Mouse (Mus musculus) embryonic facial prominence, embryonic 15.5 days (tissue): ENCODE results near the gene Pbx2. TPM values are rescaled to one million over a fixed set of nuclear protein-coding genes. Genes with fewer than 3 reads are reported as not detected.

Experiments
- ATAC-seq: fragments of 200-750 bp; cut with Nextera tagmentation; 2 replicates; pipeline ENCODE4 v1.8.0; 2017; ENCODE audit warnings: low read depth, moderate TSS enrichment; ENCODE audit not compliant: insufficient number of reproducible peaks, low FRiP score, low TSS enrichment
- H3K27ac ChIP-seq: fragments of 300-500 bp; sonication (generic); replicated peaks from 2 replicates; pipeline ENCODE4 v1.5.1; 2015; ENCODE audit warnings: mild to moderate bottlenecking, inconsistent platforms
- H3K27me3 ChIP-seq: fragments of 300-500 bp; sonication (generic); 2 replicates; pipeline ENCODE4 v1.6.1; 2015; ENCODE audit warnings: inconsistent platforms
- H3K36me3 ChIP-seq: fragments of 300-500 bp; sonication (generic); 2 replicates; pipeline ENCODE4 v1.6.1; 2015; ENCODE audit warnings: mild to moderate bottlenecking, inconsistent platforms
- H3K4me1 ChIP-seq: fragments of 300-500 bp; sonication (generic); 2 replicates; pipeline ENCODE4 v1.6.1; 2015; ENCODE audit warnings: inconsistent platforms
- H3K4me2 ChIP-seq: fragments of 300-500 bp; sonication (generic); replicated peaks from 2 replicates; pipeline ENCODE4 v1.6.1; 2015; ENCODE audit warnings: mild to moderate bottlenecking, inconsistent platforms
- H3K4me3 ChIP-seq: fragments of 300-500 bp; sonication (generic); replicated peaks from 2 replicates; pipeline ENCODE4 v1.5.1; 2015; ENCODE audit warnings: mild to moderate bottlenecking, inconsistent platforms
- H3K9ac ChIP-seq: fragments of 300-500 bp; sonication (generic); 2 replicates; pipeline ENCODE4 v1.6.1; 2015; ENCODE audit warnings: inconsistent platforms
- H3K9me3 ChIP-seq: fragments of 300-500 bp; sonication (generic); replicated peaks from 2 replicates; pipeline ENCODE4 v1.6.1; 2016; ENCODE audit warnings: inconsistent platforms
- WGBS: fragments of 180-500 bp; shearing (Covaris S2); methylation state at CpG from one replicate; pipeline ENCODE4 v1.1.7; 2015; 5-methylcytosine and 5-hydroxymethylcytosine counted together
- polyA plus RNA-seq: library from polyadenylated mRNA; unstranded; fragments of >200 nt; fragmentation: Nextera tagmentation; extraction: Ambion mirVana; gene quantifications from 2 replicates; pipeline ENCODE4 v1.2.1, GENCODE M21; 2015

The Pbx2 gene
- polyA plus RNA-seq, 1 experiment from 2014 or later: 11.0 TPM

DNA sequence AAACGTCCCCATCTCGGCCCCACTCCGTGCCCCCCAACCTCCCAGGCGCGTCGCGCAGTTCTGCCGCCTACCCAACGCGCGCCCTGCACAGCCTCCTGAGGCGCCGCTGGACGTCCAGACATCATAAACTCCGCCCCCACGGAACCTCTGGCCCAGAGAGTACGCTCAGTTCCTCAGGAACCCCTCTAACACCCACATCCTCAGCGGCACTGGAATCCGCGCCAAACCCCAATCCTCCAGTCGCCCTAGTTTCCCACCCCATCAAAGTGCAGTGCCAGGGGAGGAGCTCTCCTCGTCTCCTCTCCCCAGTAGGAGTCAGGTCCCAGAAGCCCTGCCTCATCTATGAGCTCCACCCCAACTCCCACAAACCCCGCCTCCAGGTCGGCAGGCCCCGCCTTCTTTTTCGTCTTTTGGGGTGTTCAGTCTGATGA lies 41.2 kb downstream of the Pbx2 start:
- H3K27me3 ChIP-seq: peaks cover 22% of the 10 kb centered on the region
- ATAC-seq: peak; percentile 74
- 2% methylated on average over 26 of the region's 26 CpGs for WGBS
- peaks cover 53% of the 10 kb centered on the region for H3K4me1 ChIP-seq
- peak overlapping the region; percentile 41 for H3K4me3 ChIP-seq
- H3K27ac ChIP-seq: peak overlapping the region; percentile 58
- H3K4me2 ChIP-seq: peak overlapping the region; percentile 86
- no peaks in the 10 kb centered on the region for H3K9me3 ChIP-seq
- H3K36me3 ChIP-seq: no peaks in the 10 kb centered on the region
- 0 out of 2 replicates have a peak overlapping the region, but pooled peaks have one; percentile 12 for H3K9ac ChIP-seq

DNA sequence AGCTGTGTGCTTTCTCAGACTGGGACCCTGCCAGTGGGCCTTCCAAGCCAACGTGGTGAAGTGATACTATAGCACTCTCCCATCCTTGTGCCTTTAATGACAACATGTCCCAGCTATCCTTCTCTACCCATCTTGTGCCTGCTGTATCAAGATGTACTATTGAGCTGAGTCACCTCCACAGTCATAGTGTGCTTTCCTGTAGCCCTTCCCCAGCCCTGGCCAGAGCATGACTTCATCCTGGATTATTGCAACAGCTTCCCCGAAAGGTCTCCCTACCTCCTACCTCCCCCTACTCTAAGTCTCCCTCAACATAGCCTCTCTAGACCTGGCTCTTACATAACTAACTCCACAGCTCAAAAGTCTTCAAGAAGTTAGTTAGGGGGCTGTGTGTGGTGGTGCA lies 44.6 kb downstream of the Pbx2 start:
- Histone ChIP-seq H3K4me2 (no peak overlapping the region), H3K36me3 (no peaks in the 10 kb centered on the region), H3K9me3 (no peaks in the 10 kb centered on the region), H3K27me3 (peaks cover 11% of the 10 kb centered on the region), H3K9ac (no peak overlapping the region), H3K4me1 (peaks cover 26% of the 10 kb centered on the region), H3K4me3 (no peak overlapping the region), H3K27ac (no peak overlapping the region)
- ATAC-seq: no peak
- 70% methylated on average over 2 of the region's 2 CpGs for WGBS

DNA sequence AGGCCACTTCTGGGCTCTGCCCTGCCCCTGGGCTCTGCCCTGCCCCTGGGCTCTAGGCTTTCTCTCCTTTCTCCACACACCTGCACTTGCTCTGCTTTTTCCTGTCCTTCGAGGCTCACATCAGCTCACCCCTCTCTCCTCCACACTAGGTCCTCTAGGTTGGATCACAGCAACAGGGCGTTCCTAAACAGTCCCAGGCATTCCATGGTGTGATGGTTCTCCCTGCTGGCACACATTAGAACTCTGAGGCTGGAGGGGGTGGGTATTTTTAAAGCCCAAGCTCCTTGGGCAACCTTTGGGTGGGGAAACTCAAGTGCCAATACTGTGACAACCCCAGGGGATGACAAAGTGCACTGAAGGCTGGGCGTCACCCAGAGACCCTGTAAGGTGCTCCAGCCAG lies 46.4 kb downstream of the Pbx2 start:
- Histone ChIP-seq H3K9me3 (no peaks in the 10 kb centered on the region), H3K27me3 (no peaks in the 10 kb centered on the region), H3K9ac (no peak overlapping the region), H3K36me3 (no peaks in the 10 kb centered on the region), H3K4me3 (no peak overlapping the region), H3K4me2 (no peak overlapping the region), H3K27ac (no peak overlapping the region), H3K4me1 (peaks cover 21% of the 10 kb centered on the region)
- no peak for ATAC-seq
- WGBS: 55% methylated on average over 3 of the region's 3 CpGs

- Histone ChIP-seq H3K9ac (no peak overlapping the region), H3K4me3 (no peak overlapping the region), H3K4me2 (no peak overlapping the region), H3K27me3 (no peaks in the 10 kb centered on the region), H3K36me3 (no peaks in the 10 kb centered on the region), H3K9me3 (no peaks in the 10 kb centered on the region), H3K27ac (no peak overlapping the region), H3K4me1 (peaks cover 20% of the 10 kb centered on the region)
- ATAC-seq: no peak
- 83% methylated on average over 7 of the region's 7 CpGs for WGBS
Measured at GRCm38 (mm10) chr17:34639461-34640255, 48.6 kb downstream of the Pbx2 start.

- Histone ChIP-seq H3K4me3 (no peak overlapping the region; the same call in 1 of the 2 replicates), H3K27ac (peak overlapping the region; percentile 83), H3K27me3 (no peaks in the 10 kb centered on the region), H3K4me2 (peak overlapping the region; percentile 9; the same call in 1 of the 2 replicates), H3K9me3 (no peaks in the 10 kb centered on the region), H3K4me1 (peaks cover 30% of the 10 kb centered on the region), H3K36me3 (0 out of 2 replicates have a peak, but pooled peaks cover 1% of the 10 kb centered on the region), H3K9ac (no peak overlapping the region)
- peak; percentile 57 for ATAC-seq
- WGBS: 16% methylated on average over 11 of the region's 11 CpGs
Measured at GRCm38 (mm10) chr17:34640778-34641601, 49.9 kb downstream of the Pbx2 start.

DNA sequence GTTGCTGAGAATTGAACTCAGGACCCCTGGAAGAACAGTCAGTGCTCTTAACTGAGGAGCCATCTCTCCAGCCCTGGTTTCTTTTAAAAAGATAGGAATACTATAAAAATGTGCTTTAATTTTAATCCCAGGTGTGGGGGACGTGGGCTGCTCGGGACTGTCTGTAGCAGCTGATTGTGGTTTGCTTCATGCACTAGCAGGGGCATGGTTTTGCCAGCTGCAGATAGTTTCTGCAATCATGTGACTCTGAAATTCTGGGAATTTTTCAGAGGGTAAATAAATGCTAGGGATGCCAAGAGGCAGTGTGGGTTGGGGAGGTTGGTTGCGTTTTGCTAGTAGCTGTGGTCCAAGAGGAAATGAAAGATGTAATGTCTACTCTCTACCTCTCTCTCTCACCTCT lies 50.9 kb downstream of the Pbx2 start:
- no peaks in the 10 kb centered on the region for H3K27me3 ChIP-seq
- H3K4me3 ChIP-seq: no peak overlapping the region
- H3K9ac ChIP-seq: no peak overlapping the region
- H3K27ac ChIP-seq: 0 out of 2 replicates have a peak overlapping the region, but pooled peaks have one; percentile 1
- H3K36me3 ChIP-seq: 0 out of 2 replicates have a peak, but pooled peaks cover 3% of the 10 kb centered on the region
- ATAC-seq: no peak
- H3K9me3 ChIP-seq: no peaks in the 10 kb centered on the region
- peaks cover 38% of the 10 kb centered on the region for H3K4me1 ChIP-seq
- no peak overlapping the region for H3K4me2 ChIP-seq
- 38% methylated on average over 3 of the region's 3 CpGs for WGBS

- 89% methylated on average over 4 of the region's 4 CpGs for WGBS
- no peak for ATAC-seq
- no peaks in the 10 kb centered on the region for H3K27me3 ChIP-seq
Measured at GRCm38 (mm10) chr17:34643379-34643778, 52.3 kb downstream of the Pbx2 start.

GRCm38 (mm10) chr17:34643944-34644343 lies 52.9 kb downstream of the Pbx2 start:
- no peaks in the 10 kb centered on the region for H3K9me3 ChIP-seq
- peaks cover 49% of the 10 kb centered on the region for H3K4me1 ChIP-seq
- H3K27me3 ChIP-seq: no peaks in the 10 kb centered on the region
- H3K36me3 ChIP-seq: peaks cover 5% of the 10 kb centered on the region
- no peak overlapping the region for H3K4me2 ChIP-seq
- no peak for ATAC-seq
- H3K27ac ChIP-seq: peak overlapping the region; percentile 39
- H3K9ac ChIP-seq: no peak overlapping the region
- 79% methylated on average over 10 of the region's 10 CpGs for WGBS
- no peak overlapping the region for H3K4me3 ChIP-seq

More at GRCm38 (mm10) chr17:34643379-34643778, 52.3 kb downstream of the Pbx2 start:
- H3K9ac ChIP-seq: no peak overlapping the region
- H3K27ac ChIP-seq: no peak overlapping the region
- H3K4me3 ChIP-seq: no peak overlapping the region
- H3K36me3 ChIP-seq: 0 out of 2 replicates have a peak, but pooled peaks cover 3% of the 10 kb centered on the region
- no peaks in the 10 kb centered on the region for H3K9me3 ChIP-seq
- peaks cover 48% of the 10 kb centered on the region for H3K4me1 ChIP-seq
- H3K4me2 ChIP-seq: no peak overlapping the region

DNA sequence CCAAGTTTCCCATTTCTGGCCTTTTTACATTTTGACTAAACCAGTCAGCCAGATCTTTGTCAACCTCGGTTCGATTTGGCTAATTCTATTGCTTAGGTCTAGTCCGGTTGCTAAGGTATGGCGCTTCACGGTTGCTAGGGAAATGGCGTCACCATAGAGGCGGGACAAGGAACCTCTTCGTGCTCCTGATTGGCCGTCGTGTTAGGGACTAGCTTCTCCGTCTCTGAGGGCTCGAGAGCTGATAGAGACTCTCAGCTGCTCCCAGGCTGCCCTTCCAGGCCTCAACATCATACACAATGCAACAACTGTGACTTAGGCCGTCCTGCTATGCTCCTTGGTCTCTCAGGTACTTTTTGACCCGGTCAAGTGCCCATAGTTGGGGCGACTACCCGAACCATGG lies 53.5 kb downstream of the Pbx2 start, which contains the start of gene Fkbpl:
Fkbpl (plus strand) TSS at position 157 of the 400 bp plus-strand sequence.
- Histone ChIP-seq H3K9me3 (no peaks in the 10 kb centered on the region), H3K36me3 (peaks cover 11% of the 10 kb centered on the region), H3K4me1 (peaks cover 49% of the 10 kb centered on the region), H3K9ac (peak within 1 kb of the TSS; percentile 70), H3K4me2 (peak within 1 kb of the TSS; percentile 67), H3K4me3 (peak within 1 kb of the TSS; percentile 69), H3K27me3 (no peaks in the 10 kb centered on the region), H3K27ac (peak within 1 kb of the TSS; percentile 82)
- 1% methylated on average over 16 of the region's 16 CpGs for WGBS
- ATAC-seq: peak; percentile 83

DNA sequence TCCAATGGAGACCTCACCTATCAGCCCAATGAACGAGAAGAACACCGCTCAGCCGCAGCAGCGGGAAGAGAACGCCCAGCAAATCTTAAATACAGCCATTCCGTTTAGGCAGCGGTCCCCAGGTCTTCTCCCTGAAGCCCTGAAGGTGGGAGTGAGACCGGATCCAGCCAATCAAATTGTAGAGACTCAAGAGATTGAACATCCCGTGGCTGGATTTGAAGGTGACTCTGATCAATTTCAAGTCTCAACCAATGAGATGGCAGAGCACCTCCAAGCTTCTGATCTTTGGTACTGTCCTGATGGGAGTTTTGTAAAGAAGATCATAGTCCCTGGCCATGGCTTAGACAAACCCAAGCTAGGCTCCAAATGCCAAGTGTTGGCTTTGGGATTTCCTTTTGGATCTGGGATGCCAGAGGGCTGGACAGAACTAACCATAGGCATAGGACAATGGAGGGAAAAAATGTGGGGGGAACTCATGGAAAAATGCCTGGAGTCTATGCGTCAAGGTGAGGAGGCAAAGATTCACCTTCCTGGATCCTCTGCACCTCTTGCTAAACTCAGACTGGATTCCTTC lies 54.3 kb downstream of the Pbx2 start:
- WGBS: 31% methylated on average over 10 of the region's 10 CpGs
- H3K4me1 ChIP-seq: peaks cover 49% of the 10 kb centered on the region
- peak overlapping the region; percentile 69 for H3K4me3 ChIP-seq
- no peaks in the 10 kb centered on the region for H3K27me3 ChIP-seq
- no peaks in the 10 kb centered on the region for H3K9me3 ChIP-seq
- H3K9ac ChIP-seq: peak overlapping the region; percentile 70
- H3K36me3 ChIP-seq: peaks cover 19% of the 10 kb centered on the region
- peak overlapping the region; percentile 67 for H3K4me2 ChIP-seq
- ATAC-seq: no peak
- peak overlapping the region; percentile 82; the same call in 1 of the 2 replicates for H3K27ac ChIP-seq
